Mouse (Mus musculus) gastrocnemius, postnatal 25 days (tissue): ENCODE results near the gene Cldn3. TPM values are rescaled to one million over a fixed set of nuclear protein-coding genes. Genes with fewer than 3 reads are reported as not detected.
A peak's percentile ranks its signal among the peaks of the same experiment; 100 is the strongest.

Experiments used
- DNase-seq: peaks from one replicate; pipeline ENCODE4 v3.0.0; 2022
- total RNA-seq, 2 experiments: library from RNA; stranded (reverse); gene quantifications; 1 replicate in 1 of 2; 2 replicates in 1 of 2; pipeline ENCODE4 v1.2.3; 2021

The Cldn3 gene
- total RNA-seq, 2 experiments from 2014 or later, result 0.21 TPM; not detected in 1

DNA sequence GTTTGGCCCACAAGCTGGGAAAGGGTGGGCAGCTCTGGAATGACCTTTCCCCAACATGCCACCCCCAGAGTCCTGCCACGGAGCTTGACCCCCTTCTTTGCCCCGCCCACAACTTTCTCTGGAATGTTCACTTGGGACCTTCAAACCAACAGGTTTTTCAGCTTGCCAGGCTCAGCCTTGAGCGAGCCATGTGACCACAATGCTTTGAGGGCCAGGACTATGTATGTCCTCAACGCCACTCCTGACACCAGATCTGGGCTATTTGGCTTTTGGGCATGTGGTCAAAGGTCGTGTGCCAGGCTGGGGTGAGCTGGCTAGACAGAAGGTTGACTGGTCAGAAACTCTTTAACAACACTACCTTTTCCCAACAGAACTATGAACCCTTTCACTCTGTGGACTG, 16.1 kb downstream of the Cldn3 start:
- no peak for DNase-seq

DNA sequence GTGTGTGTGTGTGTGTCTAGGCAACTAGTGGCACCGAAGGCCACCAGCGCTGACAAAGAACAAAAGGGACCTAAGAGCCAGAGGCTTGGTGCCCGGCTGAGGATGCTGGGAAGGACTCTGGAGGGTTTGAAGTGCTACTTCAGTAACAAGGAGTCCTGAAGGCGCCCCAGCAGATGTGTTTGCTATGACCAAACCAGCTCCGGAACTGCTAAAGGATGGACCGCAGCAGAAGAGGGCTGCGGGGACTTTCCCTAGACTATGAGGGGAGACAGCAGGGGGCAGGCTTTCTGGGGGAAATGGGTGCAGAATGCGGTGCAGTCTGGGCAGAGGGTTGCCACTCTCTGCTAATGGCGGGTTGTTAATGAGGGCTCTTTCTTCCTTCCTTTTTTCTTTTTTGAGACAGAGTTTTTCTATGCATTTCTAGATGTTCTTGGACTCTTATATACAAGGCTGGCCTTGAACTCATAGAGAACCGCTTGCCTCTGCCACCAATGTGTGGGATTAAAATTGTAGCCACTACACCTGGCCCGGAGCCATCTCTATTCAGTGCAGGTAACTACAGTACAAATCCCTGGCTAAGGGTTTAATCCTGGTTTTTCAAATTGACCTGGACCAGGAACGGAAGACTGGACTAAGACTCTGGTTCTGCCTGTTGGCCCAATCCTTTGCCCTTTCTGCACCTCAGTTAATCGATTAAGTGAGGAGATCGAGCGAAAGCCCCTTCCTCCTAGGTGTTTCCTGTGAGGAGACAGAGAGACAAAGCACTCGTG, 22.0 kb downstream of the Cldn3 start:
- DNase-seq, result no peak

DNA sequence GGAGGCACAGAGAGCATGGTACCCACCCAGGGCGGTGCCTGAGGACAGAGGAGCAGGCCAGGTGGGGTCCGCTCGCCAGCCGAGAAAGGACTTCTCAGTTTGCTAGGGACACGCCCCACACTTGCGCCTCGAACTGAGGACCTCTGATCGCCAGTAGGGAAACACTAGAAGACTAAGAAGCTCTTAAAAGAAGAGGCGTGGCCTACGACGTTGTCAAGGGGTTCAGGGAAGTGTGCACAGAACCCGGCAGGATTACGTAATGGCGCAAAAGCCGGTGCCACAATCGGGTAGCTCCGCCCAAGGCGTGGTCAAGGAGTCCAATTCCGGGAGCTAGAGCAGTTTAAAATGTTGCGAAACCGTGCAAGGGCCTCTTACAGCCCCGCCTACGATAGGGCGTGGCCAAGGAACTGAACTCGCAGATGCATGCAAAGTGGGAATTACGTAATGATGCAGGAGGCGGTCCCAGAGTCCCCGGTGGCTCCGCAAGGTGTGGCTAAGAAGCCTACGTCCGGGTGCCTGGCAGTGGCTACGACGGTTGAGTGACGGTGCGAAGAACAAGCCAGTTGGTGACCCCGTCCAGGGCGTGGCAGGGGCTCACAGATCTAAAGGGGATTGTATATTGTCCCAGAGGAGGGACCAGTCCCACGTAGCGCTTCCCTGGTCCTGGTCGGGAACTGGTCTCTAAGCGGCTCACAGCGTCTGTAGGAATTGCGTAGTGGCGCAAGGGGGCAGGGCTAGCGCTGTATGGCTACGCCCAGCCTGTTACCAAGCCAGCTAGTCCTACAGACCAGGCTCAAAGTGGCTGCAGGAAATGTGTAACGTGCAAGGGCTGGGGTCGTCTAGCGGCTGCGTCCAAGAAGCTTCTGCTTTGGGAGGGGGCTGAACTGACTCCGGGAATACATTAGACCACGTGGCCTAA, 22.9 kb downstream of the Cldn3 start, which contains the start of gene Abhd11:
Gene Abhd11 (plus strand): TSS at position 482 of the 919 bp plus-strand sequence.
- DNase-seq, result peak; percentile 99

DNA sequence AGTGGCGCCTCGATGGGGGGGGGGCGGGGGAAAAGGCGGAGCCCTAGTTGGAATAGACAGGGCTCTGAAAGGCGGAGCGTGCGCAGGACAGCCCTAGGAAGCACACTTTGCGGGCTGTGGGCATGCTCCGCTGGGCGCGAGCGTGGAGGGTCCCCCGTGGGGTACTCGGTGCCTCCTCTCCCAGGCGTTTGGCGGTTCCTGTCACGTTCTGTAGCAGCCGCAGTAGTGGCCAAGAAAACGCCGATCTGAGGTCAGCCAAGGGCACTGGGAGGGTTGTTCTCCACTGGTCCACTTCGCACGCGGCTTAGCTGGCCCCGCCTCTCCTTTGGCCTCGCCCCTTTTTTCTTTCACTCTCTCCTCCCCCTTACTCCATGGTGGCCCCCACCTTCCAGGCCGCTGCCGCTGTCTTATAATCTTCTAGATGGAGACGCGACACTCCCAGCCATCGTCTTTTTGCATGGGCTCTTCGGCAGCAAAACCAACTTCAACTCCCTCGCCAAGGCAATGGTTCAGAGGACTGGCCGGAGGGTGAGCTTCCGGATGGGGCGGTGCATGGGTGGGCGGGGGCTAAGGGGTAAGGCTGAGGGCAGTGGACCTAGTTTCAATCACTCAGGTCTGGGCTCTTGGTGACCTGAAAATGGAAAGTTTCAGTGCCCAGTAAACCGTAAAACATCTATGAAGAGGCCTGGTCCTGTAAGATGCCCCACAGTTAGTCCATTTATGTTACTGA, 23.7 kb downstream of the Cldn3 start:
- peak; percentile 88 for DNase-seq

DNA sequence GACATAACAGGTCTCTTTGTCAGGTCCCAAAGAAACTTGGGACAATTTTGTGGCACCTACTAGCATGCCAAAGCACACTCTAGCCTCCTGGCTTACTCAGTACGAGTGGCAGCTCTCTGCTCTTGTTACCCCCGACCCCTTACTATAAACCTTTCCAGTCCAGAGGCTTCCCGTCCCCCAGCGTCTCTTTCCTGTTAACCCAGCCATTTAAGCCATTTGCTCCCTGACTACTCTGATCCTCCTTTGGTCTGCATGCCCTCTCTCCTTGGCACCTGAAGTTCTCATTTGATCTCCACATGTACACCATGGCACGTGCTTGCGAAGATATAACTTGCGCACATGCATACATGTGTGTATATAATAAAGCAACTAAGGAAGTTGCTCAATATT, 24.3 kb downstream of the Cldn3 start:
- DNase-seq, result no peak

DNA sequence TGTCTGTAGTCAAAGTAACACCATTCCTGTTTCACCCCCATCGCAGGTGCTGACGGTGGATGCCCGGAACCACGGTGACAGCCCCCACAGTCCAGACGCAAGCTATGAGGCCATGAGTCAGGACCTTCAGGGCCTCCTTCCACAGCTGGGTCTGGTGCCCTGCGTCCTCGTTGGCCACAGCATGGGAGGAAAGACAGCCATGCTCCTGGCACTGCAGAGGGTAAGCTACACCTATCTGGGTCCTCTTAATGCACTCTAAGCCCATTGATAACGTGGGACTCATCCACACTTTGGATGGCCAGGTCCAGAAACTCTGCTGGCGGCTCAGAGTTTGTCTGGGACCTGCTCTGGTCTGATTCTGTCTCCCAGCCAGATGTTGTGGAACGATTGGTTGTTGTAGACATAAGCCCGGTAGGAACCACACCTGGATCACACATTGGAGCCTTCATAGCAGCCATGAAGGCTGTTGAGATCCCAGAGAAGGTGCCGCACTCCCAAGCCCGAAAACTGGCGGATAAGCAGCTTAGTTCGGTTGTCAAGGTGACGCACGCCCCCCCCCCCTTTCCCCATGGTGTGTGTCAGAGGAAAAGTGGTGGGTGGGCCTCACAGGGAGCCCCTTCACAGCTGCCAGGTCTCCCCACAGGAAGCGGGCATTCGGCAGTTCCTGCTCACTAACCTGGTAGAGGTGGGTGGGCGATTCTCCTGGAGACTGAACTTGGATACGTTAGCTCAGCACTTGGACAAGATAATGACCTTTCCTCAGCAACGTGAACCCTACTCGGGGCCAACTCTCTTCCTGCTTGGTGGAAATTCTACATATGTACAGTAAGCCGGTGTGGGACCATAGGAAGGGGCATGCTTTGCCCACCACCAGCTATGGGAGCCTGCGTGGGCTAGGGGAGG, 25.1 kb downstream of the Cldn3 start:
- no peak for DNase-seq

DNA sequence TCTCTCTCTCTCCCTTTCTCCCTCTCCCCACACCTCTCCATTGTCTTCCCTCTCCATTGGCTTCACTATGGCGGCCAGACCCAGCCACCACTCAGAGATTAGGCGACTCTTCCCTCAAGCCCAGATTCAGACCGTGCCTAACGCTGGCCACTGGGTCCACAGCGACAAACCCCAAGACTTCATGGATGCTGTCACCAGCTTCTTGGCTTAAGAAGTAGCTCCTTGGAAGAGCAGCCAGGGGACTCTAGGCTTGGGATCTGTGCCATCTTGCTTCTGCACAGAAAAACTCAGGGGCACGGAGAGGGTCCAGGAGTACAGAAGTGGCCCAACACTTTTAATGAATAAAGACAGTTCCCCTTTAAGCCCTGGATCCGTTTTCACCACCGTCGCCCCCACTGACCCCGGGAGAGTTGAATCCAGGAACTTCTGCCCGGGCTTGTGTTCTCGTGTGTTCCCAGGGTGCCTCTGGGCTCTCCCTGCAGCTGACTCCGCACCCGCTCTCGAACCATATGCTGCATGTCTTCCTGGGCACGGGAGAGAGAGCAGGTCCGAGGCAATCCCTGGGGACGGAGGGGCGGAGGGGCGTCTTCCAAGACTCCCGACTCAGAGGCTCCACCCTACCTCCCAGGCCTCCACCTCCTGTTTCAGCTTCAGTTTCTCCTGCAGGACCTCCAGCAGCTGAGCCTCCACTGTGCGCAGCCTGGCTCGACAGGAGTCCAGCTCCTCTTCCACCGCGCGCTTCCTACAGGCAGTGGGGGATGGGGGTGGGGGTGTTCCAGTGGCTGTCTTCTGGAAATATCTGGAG, 26.0 kb downstream of the Cldn3 start:
- DNase-seq, result no peak

DNA sequence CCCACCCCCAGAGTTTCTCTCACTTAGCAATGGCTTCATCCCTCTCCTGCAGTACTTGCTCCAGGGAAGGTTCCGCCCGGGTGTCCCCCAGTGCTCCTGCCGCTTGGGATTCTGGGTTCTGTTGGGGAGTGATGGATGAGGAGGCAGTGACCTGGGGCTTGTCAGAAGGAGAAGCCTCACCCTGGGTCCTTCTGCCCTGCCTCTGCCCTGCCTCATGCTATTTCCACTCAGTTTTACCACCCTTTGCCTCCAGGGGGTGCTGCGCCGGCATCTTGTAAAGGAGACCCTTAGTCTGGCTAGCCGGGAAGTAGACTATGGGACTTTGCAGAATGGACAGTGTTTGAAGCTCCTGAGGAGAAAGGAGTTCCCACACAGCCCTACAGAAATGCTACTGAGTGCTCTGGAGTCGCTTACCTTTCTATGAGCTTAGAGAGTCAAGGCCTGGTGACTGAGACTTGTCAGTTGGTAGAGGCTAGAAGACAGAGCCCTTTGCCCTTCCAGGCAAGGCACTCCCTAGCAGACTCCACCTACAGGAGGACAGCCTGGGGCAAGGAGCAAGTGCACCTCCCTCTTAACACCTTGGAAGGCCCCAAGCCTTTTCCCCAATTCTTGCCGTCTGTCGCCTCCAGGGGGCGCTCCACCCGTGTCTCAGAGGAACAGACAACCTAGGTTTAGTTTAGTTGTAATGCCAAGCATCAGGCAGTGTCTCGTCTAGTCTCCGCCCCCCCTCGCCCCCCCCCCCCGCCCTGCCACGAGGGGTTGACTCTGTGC, 26.8 kb downstream of the Cldn3 start:
- DNase-seq, result peak; percentile 51

DNA sequence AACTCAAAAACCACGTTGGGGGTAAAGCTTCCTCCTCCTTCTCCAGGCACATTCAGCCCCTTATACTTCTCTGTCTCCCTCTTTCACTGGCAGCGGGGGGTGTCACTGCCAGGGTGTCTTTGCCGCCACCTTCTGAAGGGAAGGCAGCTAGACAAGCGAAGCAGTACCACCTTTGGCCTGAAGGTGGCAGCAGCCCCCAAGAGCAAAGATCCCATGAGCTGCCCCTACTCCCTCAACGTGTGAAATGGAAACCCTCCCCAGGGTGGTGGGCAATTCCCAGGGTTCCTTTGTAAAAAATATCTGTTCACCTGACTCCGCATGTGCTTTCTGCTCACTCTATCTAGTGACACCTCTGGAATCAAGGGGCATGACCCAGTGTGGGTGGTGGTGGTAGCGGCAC, 29.5 kb downstream of the Cldn3 start:
- DNase-seq, result peak; percentile 65

DNA sequence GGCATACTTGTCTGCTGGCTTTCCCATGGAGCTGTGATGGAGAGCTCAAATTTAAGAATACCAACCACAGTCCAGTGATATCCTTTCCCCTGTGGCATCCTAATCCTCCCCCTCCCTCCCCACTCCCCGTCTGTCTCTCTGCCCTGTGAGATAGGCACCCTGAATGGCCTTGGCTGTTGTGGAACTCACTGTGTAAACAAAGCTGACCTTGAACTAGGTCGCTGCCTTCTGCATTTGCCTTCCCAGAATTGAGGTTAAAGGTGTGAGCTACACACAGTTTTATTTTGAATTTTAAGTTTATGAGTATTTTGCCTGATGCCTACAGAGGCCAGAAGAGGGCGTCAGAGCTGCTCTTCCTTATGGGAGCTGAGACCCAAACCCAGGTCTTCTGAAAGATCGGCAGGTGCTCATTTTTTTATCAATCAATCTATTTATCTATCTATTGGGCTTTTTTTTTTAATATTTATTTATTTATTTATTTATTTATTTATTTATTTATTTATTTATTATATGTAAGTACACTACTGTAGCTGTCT, 30.3 kb downstream of the Cldn3 start:
- no peak for DNase-seq

DNA sequence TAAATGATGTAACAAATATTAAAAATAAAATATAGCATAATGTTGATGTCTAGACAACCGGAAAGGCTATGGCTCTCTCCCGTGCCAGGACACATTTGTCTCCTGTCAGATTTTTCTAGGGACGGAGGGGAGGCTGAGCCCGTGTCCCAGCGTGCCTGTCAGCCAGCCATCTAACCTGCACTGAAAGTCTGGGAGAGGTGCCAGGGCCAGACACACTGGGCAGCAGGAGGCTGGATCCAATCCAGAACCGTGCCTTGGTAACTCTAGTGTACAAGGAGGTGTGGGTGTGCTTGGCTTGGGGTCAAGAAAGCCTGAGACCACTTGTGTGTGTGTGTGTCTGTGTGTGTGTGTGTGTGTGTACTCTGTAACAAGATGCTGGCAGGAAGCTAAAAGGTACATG, 35.8 kb downstream of the Cldn3 start:
- no peak for DNase-seq

DNA sequence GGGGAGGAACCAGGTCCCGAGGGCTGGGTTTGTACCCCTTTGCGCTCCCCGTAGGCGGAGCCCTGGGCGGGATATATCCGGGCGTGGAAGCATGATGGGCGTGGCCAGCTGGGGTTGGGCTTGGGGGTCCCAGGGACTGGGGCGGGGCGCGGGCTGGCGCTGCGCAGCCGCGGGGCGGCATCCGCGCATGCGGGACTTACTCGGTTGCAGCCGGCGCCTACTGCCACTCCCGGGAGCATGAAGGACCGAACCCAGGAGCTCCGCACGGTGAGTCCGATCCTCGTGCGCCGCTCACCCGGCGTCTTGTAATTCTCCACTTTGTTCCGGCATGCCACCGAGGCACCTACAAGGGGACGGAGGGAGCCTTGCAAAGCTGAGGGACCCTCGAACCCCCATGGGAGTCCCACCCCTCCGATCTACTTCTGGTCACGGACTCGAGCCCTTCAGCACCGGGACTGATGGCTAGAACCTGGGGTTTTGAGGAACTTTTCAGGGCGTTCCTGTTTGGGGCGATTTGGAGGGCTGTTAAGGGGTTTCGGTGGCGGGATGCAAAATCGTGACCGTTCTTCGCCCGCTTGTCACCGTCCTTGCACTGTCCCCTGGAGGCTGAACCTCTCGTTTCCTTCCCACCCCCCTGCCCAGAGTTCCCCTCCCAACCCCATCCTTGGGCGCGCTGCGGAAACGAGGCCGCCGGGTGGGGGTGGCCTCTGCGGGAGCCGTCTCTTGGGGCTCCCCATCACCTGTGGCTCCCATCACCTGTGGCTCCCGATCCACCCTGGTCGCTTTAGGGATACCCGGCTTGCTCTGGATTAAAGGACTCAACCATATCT, 37.5 kb downstream of the Cldn3 start, which contains the start of gene Stx1a:
Gene Stx1a (plus strand): TSS at position 139 of the 830 bp plus-strand sequence.
- peak; percentile 87 for DNase-seq

DNA sequence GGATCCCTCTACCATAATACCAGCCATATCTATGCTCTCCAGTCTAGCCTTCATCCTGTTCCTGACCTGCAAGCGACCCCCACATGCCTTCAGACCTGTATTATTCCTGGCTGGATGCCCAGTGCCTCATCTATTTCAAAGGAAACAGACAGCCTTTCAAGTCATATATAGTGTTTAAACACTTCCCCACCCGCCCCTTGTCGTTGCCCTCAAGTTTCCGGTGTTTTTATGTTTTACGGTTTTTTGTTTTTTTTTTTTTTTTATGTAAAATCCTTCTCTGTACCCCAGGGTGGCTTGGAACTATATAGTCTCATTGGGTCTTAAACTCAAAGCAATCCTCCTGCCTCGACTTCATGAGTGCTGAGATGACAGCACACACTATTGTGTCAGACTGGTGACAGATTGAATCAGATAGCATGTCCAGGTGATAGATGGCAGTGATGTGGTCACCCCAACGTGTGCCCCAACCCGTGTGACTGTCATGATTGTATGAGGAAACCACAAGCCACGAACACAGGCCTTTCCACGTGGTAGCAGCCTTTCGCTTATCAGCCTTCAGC, 38.7 kb downstream of the Cldn3 start:
- no peak for DNase-seq

DNA sequence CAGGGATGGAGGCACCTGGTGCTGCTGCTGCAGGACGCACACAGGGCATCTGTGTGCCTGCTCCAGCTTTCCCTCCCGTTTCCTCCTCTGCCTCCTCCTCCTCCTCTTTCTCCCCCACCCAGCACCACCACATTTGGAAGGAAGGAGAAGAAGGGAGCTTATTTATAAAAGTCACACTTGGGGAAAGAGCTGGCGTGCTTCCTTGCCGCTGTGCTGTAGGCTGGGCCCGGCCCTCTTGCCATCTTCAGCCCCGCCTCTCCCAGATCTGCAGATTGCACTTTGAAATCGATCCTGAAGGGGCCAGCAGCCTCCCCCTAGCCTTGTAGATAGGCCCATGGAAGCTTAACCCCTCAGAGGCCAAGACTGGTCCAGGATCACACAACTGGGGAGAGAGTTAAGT, 39.9 kb downstream of the Cldn3 start:
- no peak for DNase-seq

DNA sequence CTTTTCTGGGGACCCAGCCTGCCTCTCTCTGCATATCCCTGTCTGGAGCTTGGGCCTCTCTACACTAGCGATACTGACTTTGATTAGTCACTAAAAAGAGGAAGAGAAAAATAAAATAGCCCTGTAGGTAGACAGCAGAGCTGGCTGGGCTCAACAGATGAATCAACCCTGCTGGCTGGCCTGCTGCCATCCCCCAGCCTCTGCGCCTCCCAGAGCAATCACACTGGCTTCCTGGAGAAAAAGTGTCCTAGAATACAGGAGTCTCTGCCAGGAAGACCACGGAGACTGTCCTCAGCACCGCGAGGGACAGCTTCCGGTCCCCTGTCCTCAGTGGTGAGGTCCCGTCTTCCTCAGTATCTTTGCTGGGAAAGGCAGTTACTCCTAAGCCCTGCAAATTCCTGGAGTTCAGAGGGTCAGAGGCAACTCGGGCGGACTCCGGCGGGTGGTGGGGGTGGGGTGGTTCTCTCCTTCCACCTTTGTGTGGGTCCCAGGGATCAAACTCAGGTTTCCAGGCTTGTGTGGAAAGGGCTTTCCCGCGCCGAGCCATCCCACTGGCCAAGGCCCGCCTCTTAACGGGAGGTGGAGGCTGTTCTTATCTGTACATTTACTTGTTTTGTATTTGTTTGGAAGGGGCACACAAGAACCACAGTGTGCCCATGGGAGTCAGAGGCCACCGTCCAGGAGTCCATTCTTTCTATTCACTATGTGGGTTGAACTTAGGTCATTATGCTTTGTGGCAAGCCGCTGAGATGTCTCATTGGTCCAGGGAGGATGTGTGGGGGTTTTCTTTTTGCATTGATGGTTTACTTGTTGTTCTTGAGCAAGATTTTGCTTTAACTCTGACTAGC, 43.2 kb downstream of the Cldn3 start:
- DNase-seq, result peak; percentile 30

DNA sequence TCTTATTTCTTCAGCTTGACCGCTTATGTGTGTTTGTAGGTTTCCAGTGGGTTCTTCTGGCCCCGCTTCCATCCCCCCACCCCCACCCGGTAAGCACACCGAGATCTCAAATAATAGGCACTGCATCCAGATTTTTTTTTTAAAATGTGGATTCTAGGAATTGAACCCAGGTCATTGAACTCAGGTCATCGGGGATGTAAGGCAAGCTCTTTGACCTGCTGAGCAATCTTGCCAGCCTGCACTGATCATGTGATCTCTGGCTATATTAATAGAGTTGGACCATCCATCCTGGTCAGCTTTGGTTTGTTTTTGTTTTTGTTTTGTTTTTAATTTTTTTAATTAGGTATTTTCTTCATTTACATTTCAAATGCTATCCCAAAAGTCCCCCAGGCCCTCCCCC, 46.6 kb downstream of the Cldn3 start:
- DNase-seq, result no peak

DNA sequence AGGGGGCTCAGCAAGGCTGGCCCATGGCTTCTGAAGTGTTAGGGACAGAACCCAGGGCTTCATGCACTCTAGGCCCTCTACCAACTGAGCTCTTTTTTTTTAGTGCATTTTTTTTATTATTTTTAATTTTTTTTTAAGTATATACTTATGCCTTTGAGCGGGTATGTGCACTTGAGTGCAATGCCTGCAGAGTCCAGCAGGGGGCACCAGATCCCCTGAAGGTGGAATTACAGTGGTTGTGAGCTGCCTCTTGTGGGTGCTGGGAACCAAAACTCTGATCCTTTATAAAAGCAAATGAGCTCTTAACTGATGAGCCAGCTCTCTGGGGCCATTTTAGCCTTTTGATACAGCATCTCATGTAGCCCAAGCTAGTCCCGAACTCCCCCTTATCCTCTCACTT, 48.6 kb downstream of the Cldn3 start:
- no peak for DNase-seq
